Mouse (Mus musculus): ENCODE measurements around the gene Gmppb. TPM values are rescaled to one million over a fixed set of nuclear protein-coding genes. Genes with fewer than 3 reads are reported as not detected.
"Not testable (repeated sequence)": the region's sequence is repeated elsewhere in the genome, so short reads cannot be mapped to it uniquely, and the experiment has no call there.

Gene Gmppb
- polyA plus RNA-seq (2015; fragmentation: Nextera tagmentation; extraction: Ambion mirVana), result 49.3 and 56.1 TPM in 2 replicates

DNA sequence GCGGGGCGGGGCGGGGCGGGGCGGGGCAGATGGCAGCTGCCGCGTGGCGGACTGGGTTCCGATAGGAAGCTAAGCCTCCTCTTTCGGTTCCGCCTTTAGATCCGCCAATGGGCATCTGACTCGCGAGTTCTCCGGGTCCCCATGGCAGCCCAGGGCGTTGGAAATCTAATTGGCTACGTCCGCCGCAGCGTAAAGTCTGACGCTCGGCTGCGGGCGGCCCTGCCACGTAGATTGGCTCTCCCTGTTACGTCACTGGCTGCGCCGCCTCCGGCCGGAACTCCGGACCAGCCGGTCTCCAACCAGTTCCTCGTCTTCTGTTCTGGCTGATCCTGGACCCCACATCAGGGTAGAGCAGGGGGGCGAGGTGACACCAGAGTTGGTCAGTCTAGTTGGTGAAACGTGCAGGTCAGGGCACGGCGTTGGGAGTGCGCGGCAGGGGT, at the start of gene Gmppb:
Gene Gmppb (plus strand): TSS at position 227 of the 440 bp plus-strand sequence.
- Histone ChIP-seq H3K9me3 (replicated peaks; ENCODE audit: control insufficient read depth, low read length) (no peaks in the 10 kb centered on the region), H3K36me3 (ENCODE audit: control insufficient read depth, insufficient read depth, low read length) (peaks cover 29% of the 10 kb centered on the region), H3K27ac (ENCODE audit: low read length) (peak within 1 kb of the TSS; percentile 86), H3K27me3 (ENCODE audit: control insufficient read depth, insufficient read depth, low read length) (no peaks in the 10 kb centered on the region), H3K4me2 (ENCODE audit: low read depth, low read length) (peak within 1 kb of the TSS; percentile 88), H3K4me1 (ENCODE audit: control insufficient read depth, insufficient read depth, low read length) (peaks cover 31% of the 10 kb centered on the region), H3K4me3 (replicated peaks; ENCODE audit: low read length) (peak within 1 kb of the TSS; percentile 91), H3K9ac (ENCODE audit: low read length) (peak within 1 kb of the TSS; percentile 89)
- peak; percentile 93 for ATAC-seq (ENCODE audit: insufficient read depth, low FRiP score)
- WGBS, result under 1% methylated on average over 36 of the region's 39 CpGs

GRCm38 (mm10) chr9:108001922-108002770, 46.9 kb upstream of the Gmppb start, which contains the start of gene Ip6k1:
TSS of gene Ip6k1 (plus strand) at chr9:108002501.
- ATAC-seq (ENCODE audit: insufficient read depth, low FRiP score), result peak; percentile 100
- WGBS, result under 1% methylated on average over 51 of the region's 51 CpGs
- Histone ChIP-seq H3K4me1 (ENCODE audit: control insufficient read depth, insufficient read depth, low read length) (peaks cover 11% of the 10 kb centered on the region; the same call in 1 of the 2 replicates), H3K4me2 (ENCODE audit: low read depth, low read length) (peak within 1 kb of the TSS; percentile 92), H3K27me3 (ENCODE audit: control insufficient read depth, insufficient read depth, low read length) (no peaks in the 10 kb centered on the region), H3K36me3 (ENCODE audit: control insufficient read depth, insufficient read depth, low read length) (no peaks in the 10 kb centered on the region), H3K27ac (ENCODE audit: low read length) (peak within 1 kb of the TSS; percentile 91), H3K4me3 (replicated peaks; ENCODE audit: low read length) (peak within 1 kb of the TSS; percentile 85), H3K9ac (ENCODE audit: low read length) (peak within 1 kb of the TSS; percentile 99), H3K9me3 (replicated peaks; ENCODE audit: control insufficient read depth, low read length) (no peaks in the 10 kb centered on the region)

DNA sequence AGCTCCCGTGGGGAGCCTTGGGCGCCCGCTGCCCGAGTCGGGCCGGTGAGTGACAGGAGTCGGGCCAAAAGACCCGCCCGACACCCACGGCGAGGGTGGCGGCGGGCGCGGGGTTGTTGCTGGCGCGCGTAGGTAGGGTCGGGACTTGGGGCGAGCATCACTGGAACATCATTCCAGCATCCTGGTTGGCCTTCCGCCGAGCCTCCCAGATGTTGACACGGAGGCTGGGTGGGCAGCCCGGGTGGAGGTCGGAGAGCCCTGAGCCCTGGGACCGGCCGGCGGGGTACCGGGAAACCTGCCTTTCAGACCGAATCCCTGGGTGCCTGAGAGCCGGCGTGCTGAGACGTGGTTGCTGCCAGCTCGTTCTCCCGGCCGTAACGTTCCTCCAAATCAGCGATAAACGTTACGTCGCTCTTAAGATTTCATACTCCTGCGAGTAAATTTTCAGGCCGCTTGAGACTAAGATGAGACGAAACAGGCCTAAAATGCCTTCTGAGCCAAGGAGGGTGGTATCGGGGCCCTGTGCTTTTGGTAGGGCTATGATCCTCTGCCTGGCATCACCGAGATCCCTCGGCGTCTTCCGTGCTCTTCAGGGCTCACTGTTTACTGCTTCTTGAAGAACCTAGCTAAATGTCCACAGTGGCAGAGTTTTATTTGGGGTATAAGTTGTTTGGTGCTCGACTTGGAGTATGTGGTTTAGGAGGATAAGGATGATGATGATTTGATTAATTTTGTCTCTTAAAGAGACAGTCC, 46.1 kb upstream of the Gmppb start:
- Histone ChIP-seq H3K9me3 (replicated peaks; ENCODE audit: control insufficient read depth, low read length) (no peaks in the 10 kb centered on the region), H3K27me3 (ENCODE audit: control insufficient read depth, insufficient read depth, low read length) (no peaks in the 10 kb centered on the region), H3K4me3 (replicated peaks; ENCODE audit: low read length) (peak overlapping the region; percentile 85), H3K9ac (ENCODE audit: low read length) (peak overlapping the region; percentile 99), H3K4me2 (ENCODE audit: low read depth, low read length) (peak overlapping the region; percentile 82), H3K4me1 (ENCODE audit: control insufficient read depth, insufficient read depth, low read length) (peaks cover 11% of the 10 kb centered on the region; the same call in 1 of the 2 replicates), H3K27ac (ENCODE audit: low read length) (peak overlapping the region; percentile 91), H3K36me3 (ENCODE audit: control insufficient read depth, insufficient read depth, low read length) (no peaks in the 10 kb centered on the region)
- WGBS, result under 1% methylated on average over 50 of the region's 50 CpGs
- peak; percentile 6 for ATAC-seq (ENCODE audit: insufficient read depth, low FRiP score)

DNA sequence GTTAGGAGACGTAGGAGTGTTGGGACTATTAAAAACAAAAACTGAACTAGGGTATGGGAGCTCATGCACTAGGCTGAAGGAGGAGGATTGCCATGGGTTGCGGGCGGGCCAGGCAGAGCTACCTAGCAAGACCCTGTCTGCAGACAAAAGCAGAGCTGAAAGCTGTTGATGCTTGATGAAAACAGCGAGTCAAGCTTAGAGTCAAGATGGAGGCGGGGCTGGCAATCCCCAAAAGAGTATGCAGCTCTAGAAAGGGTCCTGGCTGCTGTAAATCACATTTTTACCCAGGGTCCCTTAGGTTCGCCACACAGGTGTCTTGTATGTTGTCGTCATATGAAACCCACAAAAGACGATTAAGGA, 45.5 kb upstream of the Gmppb start:
- peak overlapping the region; percentile 85 for H3K4me3 ChIP-seq (replicated peaks; ENCODE audit: low read length)
- no peaks in the 10 kb centered on the region for H3K36me3 ChIP-seq (ENCODE audit: control insufficient read depth, insufficient read depth, low read length)
- peak overlapping the region; percentile 91; the same call in 1 of the 2 replicates for H3K27ac ChIP-seq (ENCODE audit: low read length)
- no peak for ATAC-seq (ENCODE audit: insufficient read depth, low FRiP score)
- whole genome bisulfite sequencing, result 12% methylated on average over 8 of the region's 8 CpGs
- peaks cover 11% of the 10 kb centered on the region; the same call in 1 of the 2 replicates for H3K4me1 ChIP-seq (ENCODE audit: control insufficient read depth, insufficient read depth, low read length)
- no peaks in the 10 kb centered on the region for H3K9me3 ChIP-seq (replicated peaks; ENCODE audit: control insufficient read depth, low read length)
- peak overlapping the region; percentile 99 for H3K9ac ChIP-seq (ENCODE audit: low read length)
- no peaks in the 10 kb centered on the region for H3K27me3 ChIP-seq (ENCODE audit: control insufficient read depth, insufficient read depth, low read length)
- H3K4me2 ChIP-seq (ENCODE audit: low read depth, low read length), result peak overlapping the region; percentile 82

DNA sequence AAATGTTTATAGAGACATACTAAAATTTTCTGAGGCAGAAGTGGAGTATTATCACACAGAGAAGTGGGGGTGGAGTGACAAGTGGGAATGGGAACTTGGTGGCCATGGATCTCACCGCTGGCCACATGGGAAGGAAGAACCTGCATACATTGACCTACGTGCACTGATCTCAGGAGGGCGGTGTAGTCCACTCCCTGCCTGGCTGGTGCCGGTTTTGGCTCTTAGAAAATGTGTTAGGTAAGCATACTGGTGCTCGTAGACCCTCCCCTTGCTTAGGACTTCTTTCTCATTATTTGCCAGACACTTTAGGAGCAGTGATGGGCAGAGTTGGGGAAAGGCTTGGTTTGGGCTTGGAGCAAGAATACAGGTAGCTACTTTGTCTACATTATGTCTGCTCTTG, 41.0 kb upstream of the Gmppb start:
- H3K27me3 ChIP-seq (ENCODE audit: control insufficient read depth, insufficient read depth, low read length), result no peaks in the 10 kb centered on the region
- no peak overlapping the region for H3K9ac ChIP-seq (ENCODE audit: low read length)
- 79% methylated on average over 5 of the region's 5 CpGs for WGBS
- no peaks in the 10 kb centered on the region for H3K36me3 ChIP-seq (ENCODE audit: control insufficient read depth, insufficient read depth, low read length)
- no peak overlapping the region for H3K4me3 ChIP-seq (replicated peaks; ENCODE audit: low read length)
- H3K9me3 ChIP-seq (replicated peaks; ENCODE audit: control insufficient read depth, low read length), result no peaks in the 10 kb centered on the region
- peaks cover 11% of the 10 kb centered on the region; the same call in 1 of the 2 replicates for H3K4me1 ChIP-seq (ENCODE audit: control insufficient read depth, insufficient read depth, low read length)
- no peak overlapping the region for H3K4me2 ChIP-seq (ENCODE audit: low read depth, low read length)
- no peak for ATAC-seq (ENCODE audit: insufficient read depth, low FRiP score)
- H3K27ac ChIP-seq (ENCODE audit: low read length), result no peak overlapping the region

- no peaks in the 10 kb centered on the region for H3K4me1 ChIP-seq (ENCODE audit: control insufficient read depth, insufficient read depth, low read length)
- no peak for ATAC-seq (ENCODE audit: insufficient read depth, low FRiP score)
- no peaks in the 10 kb centered on the region for H3K27me3 ChIP-seq (ENCODE audit: control insufficient read depth, insufficient read depth, low read length)
- no peak overlapping the region for H3K27ac ChIP-seq (ENCODE audit: low read length)
- H3K4me3 ChIP-seq (replicated peaks; ENCODE audit: low read length), result no peak overlapping the region
- no peaks in the 10 kb centered on the region for H3K36me3 ChIP-seq (ENCODE audit: control insufficient read depth, insufficient read depth, low read length)
- H3K9me3 ChIP-seq (replicated peaks; ENCODE audit: control insufficient read depth, low read length), result no peaks in the 10 kb centered on the region
- H3K4me2 ChIP-seq (ENCODE audit: low read depth, low read length), result no peak overlapping the region
- no peak overlapping the region for H3K9ac ChIP-seq (ENCODE audit: low read length)
Observed at GRCm38 (mm10) chr9:108010385-108010784, 38.7 kb upstream of the Gmppb start.

DNA sequence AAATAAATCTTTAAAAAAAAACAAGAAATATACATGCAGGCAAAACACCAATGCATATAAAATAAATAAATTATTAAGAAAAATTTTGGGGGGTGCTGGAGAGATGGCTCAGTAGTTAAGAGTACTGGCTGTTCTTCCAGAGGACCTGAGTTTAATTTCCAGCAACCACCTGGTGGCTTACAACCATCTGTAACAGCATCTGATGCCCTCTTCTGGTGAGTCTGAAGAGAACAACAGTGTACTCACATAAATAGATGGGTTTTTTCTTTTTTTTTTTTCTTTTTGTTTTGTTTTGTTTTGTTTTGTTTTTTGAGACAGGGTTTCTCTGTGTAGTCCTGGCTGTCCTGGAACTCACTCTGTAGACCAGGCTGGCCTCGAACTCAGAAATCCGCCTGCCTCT, 35.5 kb upstream of the Gmppb start:
- not testable (repeated sequence) for H3K4me2 ChIP-seq (ENCODE audit: low read depth, low read length); H3K9ac ChIP-seq (ENCODE audit: low read length); H3K27me3 ChIP-seq (ENCODE audit: control insufficient read depth, insufficient read depth, low read length); H3K9me3 ChIP-seq (replicated peaks; ENCODE audit: control insufficient read depth, low read length); ATAC-seq (ENCODE audit: insufficient read depth, low FRiP score); H3K27ac ChIP-seq (ENCODE audit: low read length); H3K4me3 ChIP-seq (replicated peaks; ENCODE audit: low read length); H3K4me1 ChIP-seq (ENCODE audit: control insufficient read depth, insufficient read depth, low read length); H3K36me3 ChIP-seq (ENCODE audit: control insufficient read depth, insufficient read depth, low read length)
- WGBS, result 98% methylated on average over 2 of the region's 2 CpGs

- Histone ChIP-seq H3K36me3 (ENCODE audit: control insufficient read depth, insufficient read depth, low read length) (no peaks in the 10 kb centered on the region), H3K4me3 (replicated peaks; ENCODE audit: low read length) (no peak overlapping the region), H3K4me2 (ENCODE audit: low read depth, low read length) (no peak overlapping the region), H3K9me3 (replicated peaks; ENCODE audit: control insufficient read depth, low read length) (no peaks in the 10 kb centered on the region), H3K27me3 (ENCODE audit: control insufficient read depth, insufficient read depth, low read length) (no peaks in the 10 kb centered on the region), H3K27ac (ENCODE audit: low read length) (no peak overlapping the region), H3K4me1 (ENCODE audit: control insufficient read depth, insufficient read depth, low read length) (peaks cover 2% of the 10 kb centered on the region; the same call in 1 of the 2 replicates), H3K9ac (ENCODE audit: low read length) (no peak overlapping the region)
- ATAC-seq (ENCODE audit: insufficient read depth, low FRiP score), result no peak
- WGBS, result 80% methylated on average over 3 of the region's 3 CpGs
Observed at GRCm38 (mm10) chr9:108017127-108017526, 31.9 kb upstream of the Gmppb start.

- H3K4me2 ChIP-seq (ENCODE audit: low read depth, low read length), result no peak overlapping the region
- H3K27ac ChIP-seq (ENCODE audit: low read length), result no peak overlapping the region; the same call in 1 of the 2 replicates
- no peak overlapping the region for H3K4me3 ChIP-seq (replicated peaks; ENCODE audit: low read length)
- 88% methylated on average over 1 of the region's 1 CpGs for WGBS
- peaks cover 11% of the 10 kb centered on the region for H3K36me3 ChIP-seq (ENCODE audit: control insufficient read depth, insufficient read depth, low read length)
- H3K9ac ChIP-seq (ENCODE audit: low read length), result no peak overlapping the region
- ATAC-seq (ENCODE audit: insufficient read depth, low FRiP score), result no peak
- no peaks in the 10 kb centered on the region for H3K9me3 ChIP-seq (replicated peaks; ENCODE audit: control insufficient read depth, low read length)
- no peaks in the 10 kb centered on the region for H3K27me3 ChIP-seq (ENCODE audit: control insufficient read depth, insufficient read depth, low read length)
- peaks cover 3% of the 10 kb centered on the region; the same call in 1 of the 2 replicates for H3K4me1 ChIP-seq (ENCODE audit: control insufficient read depth, insufficient read depth, low read length)
Observed at GRCm38 (mm10) chr9:108020741-108021140, 28.3 kb upstream of the Gmppb start.
